Mouse (Mus musculus): Measurements from ENCODE around the gene Fam19a5. TPM values are rescaled to one million over a fixed set of nuclear protein-coding genes. Genes with fewer than 3 reads are reported as not detected.

Gene Fam19a5
- polyA plus RNA-seq, 1 experiment = not detected

GRCm38 (mm10) chr15:87606702-87607101, 62.6 kb downstream of the Fam19a5 start:
- Histone ChIP-seq H3K4me3 (replicated peaks) (no peak overlapping the region), H3K4me1 (ENCODE audit: control insufficient read depth) (no peaks in the 10 kb centered on the region), H3K27me3 (ENCODE audit: control insufficient read depth) (no peaks in the 10 kb centered on the region), H3K36me3 (ENCODE audit: control insufficient read depth) (no peaks in the 10 kb centered on the region), H3K9me3 (ENCODE audit: control insufficient read depth, low read length) (peaks cover 22% of the 10 kb centered on the region)
- TF ChIP-seq TAL1 (IDR thresholded peaks at IDR 0.05; ENCODE audit: low read length) (no peak), GATA1 (IDR thresholded peaks at IDR 0.05; ENCODE audit: low read length) (no peak)

- Histone ChIP-seq H3K36me3 (ENCODE audit: control insufficient read depth) (no peaks in the 10 kb centered on the region), H3K4me1 (ENCODE audit: control insufficient read depth) (no peaks in the 10 kb centered on the region), H3K9me3 (ENCODE audit: control insufficient read depth, low read length) (peaks cover 28% of the 10 kb centered on the region), H3K27me3 (ENCODE audit: control insufficient read depth) (no peaks in the 10 kb centered on the region), H3K4me3 (replicated peaks) (no peak overlapping the region)
- TF ChIP-seq TAL1 (IDR thresholded peaks at IDR 0.05; ENCODE audit: low read length) (no peak), GATA1 (IDR thresholded peaks at IDR 0.05; ENCODE audit: low read length) (no peak)
These were observed 65.1 kb downstream of the Fam19a5 start for GRCm38 (mm10) chr15:87609236-87609635.

- no peaks in the 10 kb centered on the region for H3K36me3 ChIP-seq (ENCODE audit: control insufficient read depth)
- peaks cover 46% of the 10 kb centered on the region for H3K27me3 ChIP-seq (ENCODE audit: control insufficient read depth)
- H3K4me3 ChIP-seq (replicated peaks) = no peak overlapping the region
- TF ChIP-seq TAL1 (IDR thresholded peaks at IDR 0.05; ENCODE audit: low read length) (no peak), GATA1 (IDR thresholded peaks at IDR 0.05; ENCODE audit: low read length) (no peak)
- no peaks in the 10 kb centered on the region for H3K4me1 ChIP-seq (ENCODE audit: control insufficient read depth)
- H3K9me3 ChIP-seq (ENCODE audit: control insufficient read depth, low read length) = no peaks in the 10 kb centered on the region
These were observed 80.0 kb downstream of the Fam19a5 start for GRCm38 (mm10) chr15:87623966-87624609.

GRCm38 (mm10) chr15:87624610-87625091, 80.6 kb downstream of the Fam19a5 start:
- no peaks in the 10 kb centered on the region for H3K9me3 ChIP-seq (ENCODE audit: control insufficient read depth, low read length)
- TF ChIP-seq GATA1 (IDR thresholded peaks at IDR 0.05; ENCODE audit: low read length) (no peak), TAL1 (IDR thresholded peaks at IDR 0.05; ENCODE audit: low read length) (no peak)
- peaks cover 46% of the 10 kb centered on the region for H3K27me3 ChIP-seq (ENCODE audit: control insufficient read depth)
- H3K36me3 ChIP-seq (ENCODE audit: control insufficient read depth) = no peaks in the 10 kb centered on the region
- no peaks in the 10 kb centered on the region for H3K4me1 ChIP-seq (ENCODE audit: control insufficient read depth)
- no peak overlapping the region for H3K4me3 ChIP-seq (replicated peaks)

- TF ChIP-seq GATA1 (IDR thresholded peaks at IDR 0.05; ENCODE audit: low read length) (no peak), TAL1 (IDR thresholded peaks at IDR 0.05; ENCODE audit: low read length) (no peak)
- Histone ChIP-seq H3K27me3 (ENCODE audit: control insufficient read depth) (peaks cover 46% of the 10 kb centered on the region), H3K9me3 (ENCODE audit: control insufficient read depth, low read length) (no peaks in the 10 kb centered on the region), H3K4me3 (replicated peaks) (no peak overlapping the region), H3K36me3 (ENCODE audit: control insufficient read depth) (no peaks in the 10 kb centered on the region), H3K4me1 (ENCODE audit: control insufficient read depth) (no peaks in the 10 kb centered on the region)
These were observed 81.3 kb downstream of the Fam19a5 start for GRCm38 (mm10) chr15:87625236-87626023.

- Histone ChIP-seq H3K36me3 (ENCODE audit: control insufficient read depth) (no peaks in the 10 kb centered on the region), H3K9me3 (ENCODE audit: control insufficient read depth, low read length) (peaks cover 25% of the 10 kb centered on the region), H3K4me1 (ENCODE audit: control insufficient read depth) (no peaks in the 10 kb centered on the region), H3K4me3 (replicated peaks) (no peak overlapping the region), H3K27me3 (ENCODE audit: control insufficient read depth) (no peaks in the 10 kb centered on the region)
- TF ChIP-seq GATA1 (IDR thresholded peaks at IDR 0.05; ENCODE audit: low read length) (no peak), TAL1 (IDR thresholded peaks at IDR 0.05; ENCODE audit: low read length) (no peak)
These were observed 91.2 kb downstream of the Fam19a5 start for GRCm38 (mm10) chr15:87635272-87635671.

GRCm38 (mm10) chr15:87636407-87636806, 92.3 kb downstream of the Fam19a5 start:
- no peak for TF ChIP-seq GATA1 (IDR thresholded peaks at IDR 0.05; ENCODE audit: low read length)
- no peak for TF ChIP-seq TAL1 (IDR thresholded peaks at IDR 0.05; ENCODE audit: low read length)
- peaks cover 25% of the 10 kb centered on the region for H3K9me3 ChIP-seq (ENCODE audit: control insufficient read depth, low read length)

GRCm38 (mm10) chr15:87637234-87637633, 93.1 kb downstream of the Fam19a5 start:
- Histone ChIP-seq H3K4me1 (ENCODE audit: control insufficient read depth) (no peaks in the 10 kb centered on the region), H3K36me3 (ENCODE audit: control insufficient read depth) (no peaks in the 10 kb centered on the region), H3K4me3 (replicated peaks) (no peak overlapping the region), H3K9me3 (ENCODE audit: control insufficient read depth, low read length) (peaks cover 25% of the 10 kb centered on the region), H3K27me3 (ENCODE audit: control insufficient read depth) (no peaks in the 10 kb centered on the region)
- TF ChIP-seq GATA1 (IDR thresholded peaks at IDR 0.05; ENCODE audit: low read length) (no peak), TAL1 (IDR thresholded peaks at IDR 0.05; ENCODE audit: low read length) (no peak)

More at GRCm38 (mm10) chr15:87636407-87636806, 92.3 kb downstream of the Fam19a5 start:
- no peaks in the 10 kb centered on the region for H3K4me1 ChIP-seq (ENCODE audit: control insufficient read depth)
- no peaks in the 10 kb centered on the region for H3K36me3 ChIP-seq (ENCODE audit: control insufficient read depth)
- no peak overlapping the region for H3K4me3 ChIP-seq (replicated peaks)
- H3K27me3 ChIP-seq (ENCODE audit: control insufficient read depth) = no peaks in the 10 kb centered on the region

GRCm38 (mm10) chr15:87638270-87638669, 94.2 kb downstream of the Fam19a5 start:
- no peaks in the 10 kb centered on the region for H3K36me3 ChIP-seq (ENCODE audit: control insufficient read depth)
- H3K4me3 ChIP-seq (replicated peaks) = no peak overlapping the region
- H3K4me1 ChIP-seq (ENCODE audit: control insufficient read depth) = no peaks in the 10 kb centered on the region
- TF ChIP-seq TAL1 (IDR thresholded peaks at IDR 0.05; ENCODE audit: low read length) (no peak), GATA1 (IDR thresholded peaks at IDR 0.05; ENCODE audit: low read length) (no peak)
- H3K27me3 ChIP-seq (ENCODE audit: control insufficient read depth) = no peaks in the 10 kb centered on the region
- peaks cover 25% of the 10 kb centered on the region for H3K9me3 ChIP-seq (ENCODE audit: control insufficient read depth, low read length)

Data from erythroblast, embryonic 14.5 days (primary cell).